Mouse (Mus musculus) granulocyte monocyte progenitor cell, adult 5-6 weeks (primary cell): ENCODE measurements around the gene Schip1. TPM values are rescaled to one million over a fixed set of nuclear protein-coding genes. Genes with fewer than 3 reads are reported as not detected.

Experiments used
- ATAC-seq: replicated peaks from 2 replicates; pipeline ENCODE4 v1.8.0; 2016; ENCODE audit warnings: mild to moderate bottlenecking, moderate TSS enrichment, inconsistent platforms; ENCODE audit not compliant: poor library complexity, severe bottlenecking
- total RNA-seq, 2 experiments: library from RNA; stranded (forward) in 1 of 2; stranded (reverse) in 1 of 2; fragments of 200-712, 200-1000 nt in 1 of 2; fragments of >200 nt in 1 of 2; fragmentation: Nextera tagmentation in 1 of 2; gene quantifications; 2 replicates each; pipeline ENCODE4 v1.2.3; 2014 to 2017

The Schip1 gene
- total RNA-seq, 2 experiments from 2014 or later, result 2.5 to 5.2 TPM

GRCm38 (mm10) chr3:68453719-68454455 lies 389.3 kb downstream of the Schip1 start:
- ATAC-seq, result no peak

- no peak for ATAC-seq
These were observed 402.0 kb downstream of the Schip1 start for GRCm38 (mm10) chr3:68466643-68467042.

GRCm38 (mm10) chr3:68467941-68468687 lies 403.5 kb downstream of the Schip1 start:
- ATAC-seq, result no peak

- no peak for ATAC-seq
These were observed 405.0 kb downstream of the Schip1 start for GRCm38 (mm10) chr3:68469643-68470042.

- ATAC-seq, result no peak
These were observed 405.5 kb downstream of the Schip1 start for GRCm38 (mm10) chr3:68470061-68470460.

GRCm38 (mm10) chr3:68470622-68471021 lies 406.0 kb downstream of the Schip1 start:
- no peak for ATAC-seq

- ATAC-seq, result no peak
These were observed 411.7 kb downstream of the Schip1 start for GRCm38 (mm10) chr3:68476336-68476735.

- ATAC-seq, result no peak
These were observed 412.9 kb downstream of the Schip1 start for GRCm38 (mm10) chr3:68477478-68477877.

GRCm38 (mm10) chr3:68479266-68479665 lies 414.7 kb downstream of the Schip1 start:
- ATAC-seq, result no peak

GRCm38 (mm10) chr3:68483517-68483916 lies 418.9 kb downstream of the Schip1 start:
- no peak for ATAC-seq

GRCm38 (mm10) chr3:68484021-68484420 lies 419.4 kb downstream of the Schip1 start:
- no peak for ATAC-seq

- no peak for ATAC-seq
These were observed 420.0 kb downstream of the Schip1 start for GRCm38 (mm10) chr3:68484561-68484960.

GRCm38 (mm10) chr3:68487621-68488020 lies 423.0 kb downstream of the Schip1 start:
- no peak for ATAC-seq

- ATAC-seq, result no peak
These were observed 423.7 kb downstream of the Schip1 start for GRCm38 (mm10) chr3:68488316-68488715.

GRCm38 (mm10) chr3:68491516-68491915 lies 426.9 kb downstream of the Schip1 start:
- no peak for ATAC-seq

- ATAC-seq, result no peak
These were observed 427.5 kb downstream of the Schip1 start for GRCm38 (mm10) chr3:68492066-68492465.

- no peak for ATAC-seq
These were observed 427.9 kb downstream of the Schip1 start for GRCm38 (mm10) chr3:68492513-68492912.

- peak; percentile 73 for ATAC-seq
These were observed 428.6 kb downstream of the Schip1 start for GRCm38 (mm10) chr3:68493170-68493585.

- ATAC-seq, result peak; percentile 54
These were observed 429.1 kb downstream of the Schip1 start for GRCm38 (mm10) chr3:68493586-68494295.

GRCm38 (mm10) chr3:68494296-68495095 lies 429.9 kb downstream of the Schip1 start:
- peak; percentile 8 for ATAC-seq
